Mouse (Mus musculus) layer of hippocampus, adult 2 months (tissue): ENCODE results near the gene Mindy4b-ps. TPM values are rescaled to one million over a fixed set of nuclear protein-coding genes. Genes with fewer than 3 reads are reported as not detected.
"Not testable (repeated sequence)": the region's sequence is repeated elsewhere in the genome, so short reads cannot be mapped to it uniquely, and the experiment has no call there.

ENCODE experiments used
- DNase-seq, 2 experiments: peaks; one replicate each; pipeline ENCODE4 v3.0.0; 2022; ENCODE audit warnings: low spot score in 2 of 2
- H3K27ac ChIP-seq: fragments of 200-600 bp; 2 replicates; pipeline ENCODE4 v1.8.1; 2022
- H3K4me3 ChIP-seq: fragments of 200-600 bp; 2 replicates; pipeline ENCODE4 v1.8.1; 2022; ENCODE audit warnings: mild to moderate bottlenecking
- CTCF ChIP-seq: fragments of 200-600 bp; conservative IDR thresholded peaks from 2 replicates; pipeline ENCODE4 v1.8.1; 2022; ENCODE audit warnings: antibody characterized with exemption, mild to moderate bottlenecking, moderate library complexity
- long read RNA-seq, 2 experiments: library from polyadenylated mRNA; stranded (forward); transcript quantifications; one replicate each; pipeline ENCODE4 v2.0.0; 2021; ENCODE audit warnings: borderline mapping rate in 2 of 2
- total RNA-seq, 2 experiments: library from RNA; stranded (reverse); gene quantifications; 2 replicates each; pipeline ENCODE4 v1.2.3; 2021

Gene Mindy4b-ps
- 1 to 10 TPM; 1.5 to 2.2 TPM for total RNA-seq
- long read RNA-seq, experiment 1, partial matches to known transcripts, result 0 of 1 reads
- long read RNA-seq, experiment 1, other reads (novel, unspliced or antisense), result 1 of 1 reads
- long read RNA-seq, experiment 2, partial matches to known transcripts, result 1 of 2 reads
- long read RNA-seq, experiment 2, other reads (novel, unspliced or antisense), result 0 of 2 reads

GRCm38 (mm10) chr3:58822211-58822610 is at the start of gene Mindy4b-ps:
Gene Mindy4b-ps (minus strand): TSS chr3:58822311.
- DNase-seq, result no peak
- Histone ChIP-seq H3K4me3 (no peak within 1 kb of the TSS), H3K27ac (no peak within 1 kb of the TSS)
- TF ChIP-seq CTCF, result no peak

- H3K27ac ChIP-seq, H3K4me3 ChIP-seq, DNase-seq: not testable (repeated sequence)
These were observed 49.8 kb upstream of the Mindy4b-ps start for GRCm38 (mm10) chr3:58871882-58872281.

- peak in 1 of 2 experiments; percentile 14 for DNase-seq
- no peak for TF ChIP-seq CTCF
- Histone ChIP-seq H3K27ac (no peak overlapping the region), H3K4me3 (no peak overlapping the region)
These were observed 43.6 kb upstream of the Mindy4b-ps start for GRCm38 (mm10) chr3:58865690-58866089.

GRCm38 (mm10) chr3:58862976-58863375 is 40.9 kb upstream of the Mindy4b-ps start:
- TF ChIP-seq CTCF, result no peak
- Histone ChIP-seq H3K4me3 (no peak overlapping the region), H3K27ac (no peak overlapping the region)
- no peak for DNase-seq

- peak; percentile 76 for TF ChIP-seq CTCF
- no peak overlapping the region for H3K4me3 ChIP-seq
- H3K27ac ChIP-seq, result no peak overlapping the region
- peak in 1 of 2 experiments; percentile 6 for DNase-seq
These were observed 21.3 kb upstream of the Mindy4b-ps start for GRCm38 (mm10) chr3:58843415-58843814.

GRCm38 (mm10) chr3:58833442-58834160 is 11.5 kb upstream of the Mindy4b-ps start:
- no peak for TF ChIP-seq CTCF
- Histone ChIP-seq H3K4me3 (no peak overlapping the region), H3K27ac (no peak overlapping the region)
- DNase-seq, result peak; percentile 47 to 56

GRCm38 (mm10) chr3:58832888-58833287 is 10.8 kb upstream of the Mindy4b-ps start:
- TF ChIP-seq CTCF, result no peak
- no peak for DNase-seq
- no peak overlapping the region for H3K27ac ChIP-seq

GRCm38 (mm10) chr3:58831586-58831985 is 9.5 kb upstream of the Mindy4b-ps start:
- no peak for TF ChIP-seq CTCF
- Histone ChIP-seq H3K4me3 (no peak overlapping the region), H3K27ac (no peak overlapping the region)
- no peak for DNase-seq

More at GRCm38 (mm10) chr3:58832888-58833287, 10.8 kb upstream of the Mindy4b-ps start:
- no peak overlapping the region for H3K4me3 ChIP-seq

GRCm38 (mm10) chr3:58829926-58830325 is 7.8 kb upstream of the Mindy4b-ps start:
- Histone ChIP-seq H3K4me3 (no peak overlapping the region), H3K27ac (no peak overlapping the region)
- TF ChIP-seq CTCF, result no peak
- no peak for DNase-seq

- Histone ChIP-seq H3K4me3 (no peak overlapping the region), H3K27ac (no peak overlapping the region)
- no peak for TF ChIP-seq CTCF
- no peak for DNase-seq
These were observed 6.4 kb upstream of the Mindy4b-ps start for GRCm38 (mm10) chr3:58828366-58829153.

- no peak for TF ChIP-seq CTCF
- no peak overlapping the region for H3K27ac ChIP-seq
- DNase-seq, result no peak
- no peak overlapping the region for H3K4me3 ChIP-seq
These were observed 4.2 kb upstream of the Mindy4b-ps start for GRCm38 (mm10) chr3:58826266-58826665.

- H3K27ac ChIP-seq, result peak overlapping the region; percentile 62
- no peak for DNase-seq
- TF ChIP-seq CTCF, result no peak
These were observed 4.8 kb downstream of the Mindy4b-ps start for GRCm38 (mm10) chr3:58817337-58817736.

GRCm38 (mm10) chr3:58814191-58814590 is 7.9 kb downstream of the Mindy4b-ps start:
- TF ChIP-seq CTCF, result no peak
- no peak overlapping the region for H3K27ac ChIP-seq
- DNase-seq, result no peak
- no peak overlapping the region for H3K4me3 ChIP-seq

More at GRCm38 (mm10) chr3:58817337-58817736, 4.8 kb downstream of the Mindy4b-ps start:
- H3K4me3 ChIP-seq, result no peak overlapping the region
